Mouse (Mus musculus) neural tube, embryonic 13.5 days (tissue): ENCODE data around the gene Dpysl5. TPM values are rescaled to one million over a fixed set of nuclear protein-coding genes. Genes with fewer than 3 reads are reported as not detected.
A peak's percentile ranks its signal among the peaks of the same experiment; 100 is the strongest.

Experiments used
- ATAC-seq: fragments of 200-750 bp; cut with Nextera tagmentation; 2 replicates; pipeline ENCODE4 v1.8.0; 2017; ENCODE audit warnings: low read depth, mild to moderate bottlenecking, moderate TSS enrichment, moderate library complexity
- H3K27ac ChIP-seq: fragments of 300-500 bp; sonication (generic); replicated peaks from 2 replicates; pipeline ENCODE4 v1.5.1; 2015; ENCODE audit warnings: moderate library complexity, mild to moderate bottlenecking, inconsistent platforms
- H3K27me3 ChIP-seq: fragments of 300-500 bp; sonication (generic); 2 replicates; pipeline ENCODE4 v1.6.1; 2015; ENCODE audit warnings: mild to moderate bottlenecking, inconsistent platforms
- H3K36me3 ChIP-seq: fragments of 300-500 bp; sonication (generic); 2 replicates; pipeline ENCODE4 v1.6.1; 2015; ENCODE audit warnings: mild to moderate bottlenecking, inconsistent platforms
- H3K4me1 ChIP-seq: fragments of 300-500 bp; sonication (generic); replicated peaks from 2 replicates; pipeline ENCODE4 v1.6.1; 2015; ENCODE audit warnings: inconsistent platforms
- H3K4me2 ChIP-seq: fragments of 300-500 bp; sonication (generic); 2 replicates; pipeline ENCODE4 v1.6.1; 2015; ENCODE audit warnings: inconsistent platforms, mild to moderate bottlenecking, moderate library complexity
- H3K4me3 ChIP-seq: fragments of 300-500 bp; sonication (generic); 2 replicates; pipeline ENCODE4 v1.5.1; 2015; ENCODE audit warnings: mild to moderate bottlenecking, inconsistent platforms
- H3K9ac ChIP-seq: fragments of 300-500 bp; sonication (generic); 2 replicates; pipeline ENCODE4 v1.6.1; 2015; ENCODE audit warnings: moderate library complexity, mild to moderate bottlenecking, inconsistent platforms
- H3K9me3 ChIP-seq: fragments of 300-500 bp; sonication (generic); 2 replicates; pipeline ENCODE4 v1.6.1; 2016; ENCODE audit warnings: inconsistent platforms
- WGBS: fragments of 180-500 bp; shearing (Covaris S2); methylation state at CpG from one replicate; pipeline ENCODE4 v1.1.7; 2015; 5-methylcytosine and 5-hydroxymethylcytosine counted together
- polyA plus RNA-seq: library from polyadenylated mRNA; unstranded; fragments of >200 nt; fragmentation: Nextera tagmentation; extraction: Ambion mirVana; gene quantifications from 2 replicates; pipeline ENCODE4 v1.2.1, GENCODE M21; 2015

Dpysl5 gene
- polyA plus RNA-seq, 1 experiment from 2014 or later: 184 TPM

- Histone ChIP-seq H3K4me1 (peaks cover 77% of the 10 kb centered on the region), H3K9me3 (no peaks in the 10 kb centered on the region), H3K27ac (peak overlapping the region; percentile 68), H3K36me3 (peaks cover 8% of the 10 kb centered on the region; the same call in 1 of the 2 replicates), H3K4me2 (no peak overlapping the region), H3K27me3 (no peaks in the 10 kb centered on the region), H3K4me3 (no peak overlapping the region), H3K9ac (no peak overlapping the region)
- 69% methylated on average over 9 of the region's 9 CpGs for WGBS
- no peak; the same call in 1 of the 2 replicates for ATAC-seq
Measured at GRCm38 (mm10) chr5:30769075-30769474, 57.7 kb downstream of the Dpysl5 start.

DNA sequence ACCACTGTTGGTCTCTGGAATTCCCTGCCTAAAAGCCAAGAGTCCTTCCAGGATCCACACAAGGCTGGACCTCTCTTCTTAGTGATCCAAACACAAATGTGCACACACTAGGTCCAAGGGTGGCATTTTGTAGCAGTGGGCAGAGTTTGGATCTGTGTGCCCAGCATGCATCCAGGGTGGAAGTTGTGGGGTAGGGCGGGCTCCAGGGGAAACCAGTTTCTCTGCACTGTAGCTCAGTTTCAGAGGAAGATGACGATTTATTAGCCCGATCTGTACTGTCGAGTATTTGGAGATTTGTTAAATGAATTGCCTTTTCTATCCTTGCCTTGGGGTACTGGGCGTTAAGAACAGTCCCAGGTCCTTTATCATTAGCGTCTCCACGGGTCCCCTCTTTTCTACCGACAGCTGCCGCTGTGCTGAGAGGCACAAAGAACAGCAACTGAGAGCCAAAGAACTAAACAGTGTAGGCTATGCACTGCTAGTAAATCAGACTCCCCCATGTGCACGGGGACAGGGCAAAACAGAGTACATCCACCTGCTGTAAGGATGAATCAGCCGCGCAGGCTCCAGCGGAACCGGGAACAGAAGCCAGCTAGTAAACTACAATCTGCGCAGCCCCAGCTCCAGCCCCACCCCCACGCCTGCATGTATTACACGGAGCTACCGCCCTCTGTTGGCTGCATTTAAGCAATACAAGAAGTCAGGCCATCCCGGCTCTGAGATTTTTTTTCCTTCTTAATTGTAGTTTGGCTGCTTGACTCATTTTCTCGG lies 63.4 kb downstream of the Dpysl5 start:
- Histone ChIP-seq H3K27me3 (no peaks in the 10 kb centered on the region), H3K4me3 (peak overlapping the region; percentile 28), H3K36me3 (peaks cover 26% of the 10 kb centered on the region), H3K27ac (peak overlapping the region; percentile 81), H3K9ac (peak overlapping the region; percentile 52), H3K4me2 (peak overlapping the region; percentile 54), H3K9me3 (no peaks in the 10 kb centered on the region), H3K4me1 (peaks cover 43% of the 10 kb centered on the region)
- 4% methylated on average over 20 of the region's 20 CpGs for WGBS
- ATAC-seq: peak; percentile 91

DNA sequence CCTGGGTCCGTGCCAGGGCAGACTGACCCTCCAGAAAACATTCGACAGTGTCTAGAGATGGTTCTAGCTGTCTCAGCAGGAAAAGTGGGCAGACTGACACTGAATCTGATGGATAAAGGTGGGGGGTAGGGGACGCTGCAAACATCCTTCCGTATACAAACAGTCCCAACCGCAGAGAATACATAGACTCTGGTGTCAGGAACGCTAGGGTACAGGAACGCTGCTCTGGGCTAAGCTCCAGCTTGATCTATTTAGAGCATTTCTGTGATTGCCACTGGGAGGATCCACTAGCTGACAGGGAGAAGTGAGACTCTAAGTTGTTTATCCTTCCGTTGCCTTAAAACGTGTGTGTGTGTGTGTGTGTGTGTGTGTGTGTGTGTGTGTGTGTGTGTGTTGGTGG lies 69.3 kb downstream of the Dpysl5 start:
- no peaks in the 10 kb centered on the region for H3K27me3 ChIP-seq
- H3K4me2 ChIP-seq: no peak overlapping the region
- no peak overlapping the region for H3K4me3 ChIP-seq
- H3K9me3 ChIP-seq: no peaks in the 10 kb centered on the region
- H3K27ac ChIP-seq: 0 out of 2 replicates have a peak overlapping the region, but pooled peaks have one; percentile 1
- peaks cover 9% of the 10 kb centered on the region for H3K4me1 ChIP-seq
- peaks cover 85% of the 10 kb centered on the region for H3K36me3 ChIP-seq
- 78% methylated on average over 9 of the region's 9 CpGs for WGBS
- ATAC-seq: no peak
- no peak overlapping the region for H3K9ac ChIP-seq

DNA sequence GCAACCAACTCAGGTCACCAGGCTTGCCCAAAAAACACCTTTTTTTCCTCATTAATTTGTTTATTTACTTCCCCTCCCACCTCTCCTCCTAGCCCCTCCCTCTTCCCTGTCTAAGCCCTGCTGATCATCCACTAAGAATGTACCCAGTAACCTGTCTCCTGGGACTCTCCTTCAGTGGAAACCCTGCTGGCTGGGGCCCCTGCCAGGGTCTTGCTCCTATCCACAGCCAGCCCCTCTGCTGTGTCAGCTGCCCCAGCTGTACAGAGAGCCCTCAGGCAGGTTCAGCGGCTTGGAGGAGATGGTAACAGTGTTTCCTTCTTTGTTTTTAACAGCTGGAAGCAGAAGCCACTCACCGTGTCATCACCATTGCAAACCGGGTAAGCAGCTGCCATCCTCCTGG lies 69.8 kb downstream of the Dpysl5 start:
- no peak overlapping the region for H3K4me2 ChIP-seq
- H3K9me3 ChIP-seq: no peaks in the 10 kb centered on the region
- H3K36me3 ChIP-seq: peaks cover 89% of the 10 kb centered on the region
- peak; percentile 66; the same call in 1 of the 2 replicates for ATAC-seq
- WGBS: 59% methylated on average over 3 of the region's 3 CpGs
- H3K27me3 ChIP-seq: no peaks in the 10 kb centered on the region
- H3K4me1 ChIP-seq: peaks cover 7% of the 10 kb centered on the region
- H3K27ac ChIP-seq: peak overlapping the region; percentile 61; the same call in 1 of the 2 replicates
- no peak overlapping the region for H3K4me3 ChIP-seq
- no peak overlapping the region for H3K9ac ChIP-seq

- H3K9me3 ChIP-seq: no peaks in the 10 kb centered on the region
- no peak overlapping the region for H3K4me2 ChIP-seq
- H3K36me3 ChIP-seq: peaks cover 93% of the 10 kb centered on the region
- no peaks in the 10 kb centered on the region for H3K4me1 ChIP-seq
- no peak overlapping the region for H3K27ac ChIP-seq
- H3K9ac ChIP-seq: no peak overlapping the region
- 89% methylated on average over 5 of the region's 5 CpGs for WGBS
- no peaks in the 10 kb centered on the region for H3K27me3 ChIP-seq
- H3K4me3 ChIP-seq: no peak overlapping the region
- ATAC-seq: no peak
Measured at GRCm38 (mm10) chr5:30787381-30787780, 76.0 kb downstream of the Dpysl5 start.

DNA sequence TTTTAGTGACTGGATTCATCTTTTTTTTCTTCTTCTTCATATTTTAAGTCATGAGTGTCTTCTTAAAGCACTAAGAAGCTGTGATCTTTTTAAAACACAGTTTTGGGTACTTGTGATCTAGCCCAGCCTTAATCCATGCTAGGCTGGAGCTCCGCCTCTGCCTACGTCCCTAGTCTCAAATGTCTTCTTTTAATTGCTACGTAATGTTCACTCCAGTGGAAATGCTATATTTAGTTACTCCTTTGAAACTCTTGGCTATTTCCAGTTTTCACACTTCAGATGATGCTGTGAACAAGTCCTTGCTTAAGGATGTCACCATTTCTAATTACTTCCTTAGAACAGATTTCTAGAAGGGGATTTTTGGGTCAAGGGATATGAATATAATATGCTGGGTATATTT lies 78.7 kb downstream of the Dpysl5 start:
- 87% methylated on average over 3 of the region's 3 CpGs for WGBS
- no peaks in the 10 kb centered on the region for H3K9me3 ChIP-seq
- H3K4me2 ChIP-seq: no peak overlapping the region
- H3K4me1 ChIP-seq: no peaks in the 10 kb centered on the region
- H3K27ac ChIP-seq: no peak overlapping the region
- H3K4me3 ChIP-seq: no peak overlapping the region
- no peak for ATAC-seq
- H3K36me3 ChIP-seq: peaks cover 93% of the 10 kb centered on the region
- no peak overlapping the region for H3K9ac ChIP-seq
- H3K27me3 ChIP-seq: no peaks in the 10 kb centered on the region

DNA sequence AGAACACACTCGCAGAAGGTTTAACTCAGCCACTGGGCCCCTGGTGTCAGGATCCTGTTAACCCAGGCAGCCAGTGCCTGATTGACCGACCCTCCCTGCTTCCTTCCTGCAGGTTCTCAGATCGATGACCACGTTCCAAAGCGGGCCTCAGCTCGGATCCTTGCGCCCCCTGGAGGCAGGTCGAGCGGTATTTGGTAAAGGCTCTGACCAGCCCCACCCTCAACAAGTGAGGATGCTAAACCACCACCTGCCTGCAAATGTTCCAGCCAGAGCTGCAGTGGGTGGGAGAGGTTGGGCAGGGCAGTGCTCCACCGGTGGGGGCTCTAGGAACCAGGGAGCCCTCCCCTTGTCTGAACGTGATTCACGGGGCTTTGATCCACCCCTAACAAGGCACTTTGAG lies 84.8 kb downstream of the Dpysl5 start:
- Histone ChIP-seq H3K27me3 (no peaks in the 10 kb centered on the region), H3K4me2 (no peak overlapping the region), H3K36me3 (peaks cover 90% of the 10 kb centered on the region), H3K9ac (no peak overlapping the region), H3K27ac (no peak overlapping the region), H3K9me3 (no peaks in the 10 kb centered on the region), H3K4me1 (no peaks in the 10 kb centered on the region), H3K4me3 (no peak overlapping the region)
- ATAC-seq: peak; percentile 64
- 17% methylated on average over 12 of the region's 12 CpGs for WGBS

- H3K9ac ChIP-seq: no peak overlapping the region
Measured at GRCm38 (mm10) chr5:30797482-30797881, 86.1 kb downstream of the Dpysl5 start.

GRCm38 (mm10) chr5:30797982-30798381 lies 86.6 kb downstream of the Dpysl5 start:
- Histone ChIP-seq H3K9ac (no peak overlapping the region), H3K9me3 (no peaks in the 10 kb centered on the region), H3K4me2 (no peak overlapping the region), H3K4me3 (no peak overlapping the region), H3K27ac (no peak overlapping the region), H3K36me3 (peaks cover 72% of the 10 kb centered on the region), H3K4me1 (no peaks in the 10 kb centered on the region), H3K27me3 (no peaks in the 10 kb centered on the region)
- WGBS: 88% methylated on average over 8 of the region's 8 CpGs
- no peak for ATAC-seq

More at GRCm38 (mm10) chr5:30797482-30797881, 86.1 kb downstream of the Dpysl5 start:
- no peaks in the 10 kb centered on the region for H3K4me1 ChIP-seq
- ATAC-seq: no peak
- peaks cover 77% of the 10 kb centered on the region for H3K36me3 ChIP-seq
- no peaks in the 10 kb centered on the region for H3K27me3 ChIP-seq
- no peak overlapping the region for H3K27ac ChIP-seq
- WGBS: 81% methylated on average over 7 of the region's 7 CpGs
- no peaks in the 10 kb centered on the region for H3K9me3 ChIP-seq
- H3K4me2 ChIP-seq: no peak overlapping the region
- H3K4me3 ChIP-seq: no peak overlapping the region

DNA sequence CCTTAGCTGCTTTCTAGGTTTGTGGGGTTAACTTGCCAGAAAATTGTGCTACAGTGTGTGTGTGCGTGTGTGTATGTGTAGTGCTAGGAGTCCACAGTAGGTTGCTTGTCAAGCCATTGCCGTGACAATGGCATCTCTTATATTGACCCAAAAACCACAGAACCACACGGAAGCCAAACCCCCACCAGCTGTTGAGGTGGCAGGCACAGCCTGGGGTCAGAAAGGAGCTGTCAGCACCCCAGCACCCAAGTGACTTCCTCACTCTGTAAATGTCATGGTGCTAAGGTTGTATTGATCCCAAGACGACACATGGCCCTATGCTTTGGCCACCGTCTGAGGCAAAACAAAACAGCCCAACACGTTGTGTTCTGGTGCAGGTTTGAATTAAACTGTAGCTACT lies 87.6 kb downstream of the Dpysl5 start:
- no peaks in the 10 kb centered on the region for H3K27me3 ChIP-seq
- H3K4me3 ChIP-seq: no peak overlapping the region
- H3K4me1 ChIP-seq: no peaks in the 10 kb centered on the region
- H3K9ac ChIP-seq: no peak overlapping the region
- no peak overlapping the region for H3K27ac ChIP-seq
- H3K36me3 ChIP-seq: peaks cover 62% of the 10 kb centered on the region
- ATAC-seq: no peak
- 84% methylated on average over 6 of the region's 6 CpGs for WGBS
- no peaks in the 10 kb centered on the region for H3K9me3 ChIP-seq
- no peak overlapping the region for H3K4me2 ChIP-seq

GRCm38 (mm10) chr5:30802724-30803467 lies 91.5 kb downstream of the Dpysl5 start:
- Histone ChIP-seq H3K4me1 (no peaks in the 10 kb centered on the region), H3K27me3 (no peaks in the 10 kb centered on the region), H3K9me3 (no peaks in the 10 kb centered on the region), H3K36me3 (peaks cover 23% of the 10 kb centered on the region), H3K27ac (no peak overlapping the region), H3K4me3 (no peak overlapping the region), H3K4me2 (no peak overlapping the region), H3K9ac (no peak overlapping the region)
- WGBS: 84% methylated on average over 12 of the region's 12 CpGs
- ATAC-seq: no peak

DNA sequence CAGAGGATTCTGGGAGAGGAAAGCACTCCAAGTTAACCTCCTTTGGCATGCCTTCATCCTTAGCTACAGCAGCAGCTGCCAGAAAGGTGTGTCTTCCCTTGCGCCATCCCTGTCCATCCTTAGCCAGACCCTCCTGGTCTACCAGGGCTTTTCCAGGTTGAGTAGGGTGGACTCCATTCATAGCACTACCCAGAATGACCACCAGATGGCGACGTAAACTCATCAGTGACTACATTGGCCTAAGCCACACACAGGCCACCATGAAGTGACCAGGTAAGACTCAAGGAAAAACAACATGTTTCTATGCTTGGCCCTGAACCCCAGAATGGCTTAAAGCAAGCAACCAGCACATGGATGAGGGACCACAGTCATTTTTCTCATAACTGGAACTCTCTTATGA lies 94.7 kb downstream of the Dpysl5 start:
- H3K4me3 ChIP-seq: no peak overlapping the region
- H3K36me3 ChIP-seq: no peaks in the 10 kb centered on the region
- peak; percentile 88 for ATAC-seq
- no peak overlapping the region for H3K4me2 ChIP-seq
- H3K4me1 ChIP-seq: no peaks in the 10 kb centered on the region
- H3K9me3 ChIP-seq: no peaks in the 10 kb centered on the region
- WGBS: 18% methylated on average over 3 of the region's 3 CpGs
- H3K9ac ChIP-seq: no peak overlapping the region
- H3K27me3 ChIP-seq: no peaks in the 10 kb centered on the region
- no peak overlapping the region for H3K27ac ChIP-seq
